Comparison of ENCODE assay signal across 14 mouse cellular contexts in genomic region chr11:57459759-57460158, GRCm38 (mm10). TPM values are rescaled to one million over a fixed set of nuclear protein-coding genes. Genes with fewer than 3 reads are reported as not detected.
A peak's percentile ranks its signal among the peaks of the same experiment; 100 is the strongest.
DNase-seq lines count a peak whose midpoint lies in the region.
"Had no signal": no experiment of that assay in that cellular context is flagged by ENCODE, and none has a peak within 500 bp of the region (broad histone marks: within the 10 kb centered on the region; RNA-seq: fewer than 3 reads in every experiment).

No protein-coding gene starts in this region.

- H3K36me3 ChIP-seq in hindbrain, embryonic 10.5 days: no peaks in the 10 kb centered on the region
- H3K36me3 ChIP-seq: forebrain, embryonic 10.5 days; liver, embryonic 15.5 days; midbrain, embryonic 12.5 days had no signal

- H3K27ac ChIP-seq in hindbrain, embryonic 10.5 days: no peak overlapping the region
- H3K27ac ChIP-seq: forebrain, embryonic 10.5 days; left cerebral cortex, adult 2 months; liver, embryonic 15.5 days; midbrain, embryonic 12.5 days had no signal

- WGBS in hindbrain, embryonic 10.5 days: 87% methylated on average over 6 of the region's 6 CpGs

- H3K27me3 ChIP-seq in hindbrain, embryonic 10.5 days (ENCODE audit: insufficient read depth, poor library complexity, severe bottlenecking): no peaks in the 10 kb centered on the region
- H3K27me3 ChIP-seq: liver, embryonic 15.5 days; midbrain, embryonic 12.5 days had no signal

- peaks cover 3% of the 10 kb centered on the region; the same call in 1 of the 2 replicates for H3K4me1 ChIP-seq in hindbrain, embryonic 10.5 days (replicated peaks)
- H3K4me1 ChIP-seq: forebrain, embryonic 10.5 days; liver, embryonic 15.5 days; midbrain, embryonic 12.5 days had no signal

- no peaks in the 10 kb centered on the region for H3K9me3 ChIP-seq in hindbrain, embryonic 10.5 days
- H3K9me3 ChIP-seq: forebrain, embryonic 10.5 days; liver, embryonic 15.5 days; midbrain, embryonic 12.5 days had no signal

- H3K4me3 ChIP-seq in hindbrain, embryonic 10.5 days: no peak overlapping the region
- H3K4me3 ChIP-seq: forebrain, embryonic 10.5 days; left cerebral cortex, adult 2 months; liver, embryonic 15.5 days; midbrain, embryonic 12.5 days had no signal

- intact Hi-C loops in left cerebral cortex, postnatal 10 days (cut with DNase I): loop anchor here (5.0 kb wide), 1 partner anchor 447 kb away; the partner anchor contains the start of gene Gria1

- peak; percentile 75 for DNase-seq in left cerebral cortex, adult 18-20 months (ENCODE audit: low spot score in 2 of 2)
- no peak for DNase-seq in left cerebral cortex, postnatal 10 days (ENCODE audit: extremely low spot score in 1 of 2, low spot score in 2 of 2)
- peak; percentile 91 for DNase-seq in NIH3T3 (ENCODE audit: low read depth)
- peak; percentile 55 to 61 for DNase-seq in cerebellum, postnatal 36 days
- peak; percentile 53 to 56 for DNase-seq in right cerebral cortex, adult 2 months (ENCODE audit: low spot score in 2 of 2)
- no peak for DNase-seq in lung, postnatal 14 days
- DNase-seq in hindbrain, embryonic 10.5 days (ENCODE audit: low spot score): no peak
- DNase-seq: heart, adult 11 months; kidney, adult 9 months; thymus, postnatal 4 days had no signal

RNA-seq across cellular contexts. Expression of gene Fam114a2, which starts 58.7 kb away (rescaled TPM):
- 10 to 100 TPM; 31.8 to 33.1 TPM for total RNA-seq in left cerebral cortex, adult 18-20 months (2021)
- total RNA-seq in left cerebral cortex, postnatal 10 days (2021): 10 to 100 TPM; 25.2 to 29.2 TPM
- 70.3 and 70.5 TPM in 2 replicates for polyA plus RNA-seq in hindbrain, embryonic 10.5 days (2016; fragmentation: Nextera tagmentation; extraction: Ambion mirVana)

RNA-seq across cellular contexts. Expression of gene Mfap3, which starts 58.7 kb away (rescaled TPM):
- total RNA-seq in left cerebral cortex, adult 18-20 months (2021): 10 to 100 TPM; 24.6 to 29.3 TPM
- 10 to 100 TPM; 35.0 to 35.3 TPM for total RNA-seq in left cerebral cortex, postnatal 10 days (2021)
- 49.5 and 50.1 TPM in 2 replicates for polyA plus RNA-seq in hindbrain, embryonic 10.5 days (2016; fragmentation: Nextera tagmentation; extraction: Ambion mirVana)

Comparison
In these comparisons a context has a peak if more than half of its experiments do, and no peak if none do; other contexts are left out.
1. DNase-seq: peak in left cerebral cortex, adult 18-20 months (2 of 2), NIH3T3 (single experiment), cerebellum, postnatal 36 days (2 of 2) and right cerebral cortex, adult 2 months (2 of 2); none in left cerebral cortex, postnatal 10 days (0 of 2), lung, postnatal 14 days (single experiment) and hindbrain, embryonic 10.5 days (single experiment).